Mouse (Mus musculus) spleen, embryonic (tissue): ENCODE data around the gene Rhbdf2.
"Not testable (repeated sequence)": the region's sequence is repeated elsewhere in the genome, so short reads cannot be mapped to it uniquely, and the experiment has no call there.

ENCODE experiments used
- CTCF ChIA-PET: fragments of 350-600 bp; sonication (Branson Sonifier 250); formaldehyde crosslinking; loops from one replicate; lab custom pipeline; 2022; lab: Charles Lee

The Rhbdf2 gene

DNA sequence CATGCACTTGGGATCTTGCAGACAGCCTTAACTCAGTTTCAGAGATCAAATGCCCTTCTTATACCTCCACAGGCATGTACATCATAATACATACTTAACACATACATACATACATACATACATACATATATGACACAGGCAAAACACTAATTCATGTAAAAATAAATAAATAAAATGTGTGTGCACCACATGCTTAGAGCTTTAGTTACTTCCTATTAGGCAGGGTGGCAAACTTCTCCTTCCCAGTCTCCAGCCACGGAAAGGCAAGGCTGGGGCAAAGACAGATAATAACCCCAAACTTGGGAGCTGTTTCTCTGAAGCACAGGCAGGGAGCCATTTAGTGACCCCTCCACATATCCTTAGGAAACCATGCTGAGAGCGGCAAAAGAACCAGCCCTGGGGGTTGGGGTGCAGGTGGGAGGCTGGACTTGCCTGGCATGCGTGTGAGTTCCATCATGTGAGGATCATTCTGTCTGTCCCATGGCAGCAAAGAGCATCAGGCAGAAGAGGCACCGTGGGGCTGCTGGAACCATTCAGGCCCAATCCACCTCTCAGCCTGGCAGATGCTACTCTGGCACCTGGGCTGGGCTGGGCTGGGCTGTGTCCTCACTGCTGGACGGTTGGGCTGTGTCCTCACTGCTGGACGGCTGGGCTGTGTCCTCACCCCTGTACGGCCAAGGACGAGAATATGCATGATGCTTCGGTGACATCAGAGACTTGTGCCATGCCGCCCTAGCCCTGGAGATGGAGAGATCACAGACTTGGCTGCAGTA, at the start of gene Rhbdf2:
TSS of gene Rhbdf2 (minus strand) at position 721 of the 773 bp plus-strand sequence.
- CTCF ChIA-PET, result interaction anchor here (0.6 to 3.2 kb wide), 3 partner anchors 22 to 1327 kb away, joined by 3 to 14 read pairs (median 5); no protein-coding TSS in a partner anchor

DNA sequence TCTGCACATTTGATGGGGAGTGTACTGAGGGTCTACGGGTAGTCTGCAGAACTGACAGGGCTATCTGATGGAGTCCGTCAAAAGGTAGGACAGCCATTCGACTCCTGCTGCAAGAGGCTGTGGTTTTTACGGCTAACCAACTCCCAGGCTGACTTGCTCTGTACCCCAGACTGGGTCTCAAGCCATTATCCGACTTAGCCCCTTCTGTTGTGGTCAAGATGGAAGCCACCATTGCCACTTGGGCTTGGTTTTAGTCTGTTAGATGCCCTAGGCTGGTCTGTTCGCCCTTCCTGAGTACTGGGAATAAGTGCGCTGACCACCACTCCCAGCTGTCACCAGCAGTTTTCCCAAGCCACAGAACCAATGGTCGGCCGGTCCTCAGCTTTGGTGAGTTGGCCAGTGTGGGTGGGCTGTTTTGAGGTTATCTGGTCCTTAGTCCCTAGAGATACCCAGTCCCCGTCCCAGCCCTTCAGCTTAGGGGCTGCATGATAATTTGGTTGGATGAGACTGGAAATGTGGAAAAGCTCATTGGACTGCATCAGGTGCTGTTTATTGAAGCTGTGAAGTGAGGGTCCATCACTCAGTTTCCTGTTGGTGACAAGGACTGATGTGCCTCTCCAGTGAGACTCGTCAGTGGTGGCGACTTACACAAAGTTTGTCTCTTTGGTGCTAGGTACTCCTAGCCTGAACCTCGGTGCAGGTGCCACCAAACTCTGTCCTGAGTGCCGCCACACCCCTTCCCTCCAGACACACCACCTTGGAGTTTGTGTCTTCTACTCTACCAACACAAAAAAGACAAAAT, 49.6 kb upstream of the Rhbdf2 start:
- CTCF ChIA-PET, result no interaction called here

DNA sequence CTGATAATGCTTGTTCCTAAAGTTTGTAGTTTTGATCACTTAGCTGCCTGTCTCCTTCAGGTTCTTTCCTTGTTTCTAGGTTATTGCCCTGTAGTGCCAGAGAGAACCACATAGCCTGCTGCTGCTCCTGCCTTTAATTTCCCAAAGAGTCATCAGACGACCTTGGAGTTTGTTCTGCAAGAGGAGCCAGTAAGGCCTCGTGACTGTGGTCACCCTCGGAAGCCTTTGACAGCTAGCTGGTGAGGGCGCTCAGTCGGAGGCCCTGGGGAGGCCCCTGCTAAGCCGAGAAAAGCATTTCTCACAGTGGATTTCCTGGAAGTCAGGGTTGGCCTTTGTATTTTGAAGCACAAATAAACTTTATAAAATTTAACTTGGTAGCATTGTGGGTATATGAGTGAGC, 48.6 kb upstream of the Rhbdf2 start:
- CTCF ChIA-PET, result not testable (repeated sequence)

DNA sequence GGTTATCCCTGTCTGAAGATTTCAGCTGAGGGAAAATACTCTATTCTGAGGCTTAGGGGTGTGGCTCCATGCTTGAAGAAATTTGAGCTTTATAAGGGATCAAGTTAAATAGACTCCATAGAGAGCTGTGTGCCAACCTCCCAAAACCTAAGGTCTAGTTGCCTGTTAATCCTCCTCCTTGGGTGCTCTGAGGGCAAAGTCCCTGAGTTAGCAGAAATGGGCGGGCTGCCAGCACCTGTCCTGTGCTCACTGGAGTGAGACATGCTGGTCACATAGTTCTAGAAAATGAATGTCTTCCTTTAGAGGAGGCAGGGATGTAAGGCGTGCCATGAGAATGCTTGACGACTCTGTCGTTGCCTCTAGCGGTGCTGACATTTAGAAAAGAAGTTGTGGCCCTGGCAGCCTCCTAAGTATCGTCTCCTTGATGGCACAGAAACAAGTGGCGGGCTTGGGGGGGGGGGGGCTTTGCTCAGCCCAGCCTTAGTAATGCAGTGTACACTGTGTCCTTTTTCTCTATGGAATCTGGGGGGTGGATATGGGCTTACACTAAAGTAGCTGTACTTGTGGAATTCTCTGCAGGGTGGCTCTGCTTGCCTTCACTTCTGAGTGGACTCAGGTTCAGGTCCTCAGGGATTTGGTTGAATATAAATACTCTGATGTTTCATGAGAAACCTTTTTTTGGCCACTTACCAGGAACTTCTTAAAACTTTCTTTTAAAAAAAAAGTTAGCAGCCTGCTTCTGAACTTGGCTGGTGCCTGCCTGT, 48.0 kb upstream of the Rhbdf2 start:
- CTCF ChIA-PET, result no interaction called here

DNA sequence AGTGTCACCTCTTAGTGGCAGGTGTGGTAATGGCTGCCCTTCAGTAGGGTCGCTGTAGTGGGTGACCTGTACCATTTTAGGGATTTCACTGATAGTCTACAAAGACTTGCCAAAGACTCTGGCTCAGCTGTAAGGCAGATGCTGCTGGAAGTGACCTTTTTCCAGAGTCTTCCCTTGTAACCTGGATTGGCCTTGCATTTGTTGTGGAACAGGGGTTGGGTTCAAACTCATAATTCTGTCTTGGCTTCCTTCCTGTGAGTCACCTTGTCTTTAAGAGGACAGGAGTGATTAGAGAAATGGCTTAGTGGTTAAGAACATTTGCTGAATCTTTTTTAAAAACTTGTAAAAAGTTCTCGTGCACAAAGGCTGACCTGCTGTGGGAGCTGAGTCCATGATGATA, 46.6 kb upstream of the Rhbdf2 start:
- CTCF ChIA-PET, result no interaction called here

DNA sequence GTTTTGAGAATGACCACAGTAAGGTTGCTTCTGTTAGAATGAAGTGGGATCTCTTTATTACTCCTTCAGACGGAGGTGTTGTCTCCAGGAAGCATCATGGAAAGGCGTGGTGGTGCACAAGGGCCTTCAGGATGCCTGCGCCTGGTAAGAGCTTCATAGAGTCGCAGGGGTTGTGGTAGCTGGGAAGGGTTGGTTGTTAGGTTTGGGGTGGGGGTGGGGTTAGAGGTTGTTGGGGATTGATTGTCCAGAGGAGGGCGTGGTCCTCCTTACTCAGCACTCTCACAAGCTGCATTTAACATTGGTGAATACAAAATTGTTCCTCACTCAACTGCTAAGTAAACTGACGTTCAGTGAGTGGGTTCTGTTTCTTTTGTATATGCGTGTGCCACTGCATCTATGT, 45.8 kb upstream of the Rhbdf2 start:
- CTCF ChIA-PET, result interaction anchor here (0.6 kb wide), 1 partner anchor 21 kb away, joined by 8 read pairs; no protein-coding TSS in a partner anchor

DNA sequence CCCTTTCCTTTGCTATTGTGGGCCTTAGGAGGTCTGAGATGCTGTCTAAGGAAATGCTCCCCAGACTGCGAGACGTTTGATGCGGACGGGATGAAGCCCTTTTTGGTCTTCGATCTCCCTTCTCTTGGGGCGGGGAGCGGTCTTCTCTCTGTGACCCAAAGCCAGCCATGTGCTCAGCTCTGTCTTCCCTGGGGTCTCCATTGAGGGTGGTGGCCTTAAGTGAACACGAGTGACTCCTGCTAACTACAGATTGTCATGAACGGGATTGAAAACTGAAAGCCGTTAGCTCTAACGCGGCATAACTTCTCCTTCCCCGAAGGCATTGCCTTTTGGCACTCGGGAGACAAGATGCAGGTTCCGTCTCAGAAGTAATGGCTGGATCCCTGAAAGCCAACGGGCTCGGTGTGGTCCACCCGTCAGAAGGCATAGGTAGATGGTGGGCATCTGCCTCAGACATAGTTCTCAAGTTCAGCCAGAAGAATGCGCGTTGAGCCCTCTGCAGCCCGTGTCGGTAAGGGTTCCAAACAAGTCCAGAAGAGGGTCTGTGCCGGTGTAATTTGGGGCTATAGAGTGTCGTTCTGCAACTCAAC, 45.1 kb upstream of the Rhbdf2 start:
- CTCF ChIA-PET, result interaction anchor here (0.6 to 1.0 kb wide), 3 partner anchors 22 to 1787 kb away, joined by 4 to 8 read pairs (median 4); no protein-coding TSS in a partner anchor

DNA sequence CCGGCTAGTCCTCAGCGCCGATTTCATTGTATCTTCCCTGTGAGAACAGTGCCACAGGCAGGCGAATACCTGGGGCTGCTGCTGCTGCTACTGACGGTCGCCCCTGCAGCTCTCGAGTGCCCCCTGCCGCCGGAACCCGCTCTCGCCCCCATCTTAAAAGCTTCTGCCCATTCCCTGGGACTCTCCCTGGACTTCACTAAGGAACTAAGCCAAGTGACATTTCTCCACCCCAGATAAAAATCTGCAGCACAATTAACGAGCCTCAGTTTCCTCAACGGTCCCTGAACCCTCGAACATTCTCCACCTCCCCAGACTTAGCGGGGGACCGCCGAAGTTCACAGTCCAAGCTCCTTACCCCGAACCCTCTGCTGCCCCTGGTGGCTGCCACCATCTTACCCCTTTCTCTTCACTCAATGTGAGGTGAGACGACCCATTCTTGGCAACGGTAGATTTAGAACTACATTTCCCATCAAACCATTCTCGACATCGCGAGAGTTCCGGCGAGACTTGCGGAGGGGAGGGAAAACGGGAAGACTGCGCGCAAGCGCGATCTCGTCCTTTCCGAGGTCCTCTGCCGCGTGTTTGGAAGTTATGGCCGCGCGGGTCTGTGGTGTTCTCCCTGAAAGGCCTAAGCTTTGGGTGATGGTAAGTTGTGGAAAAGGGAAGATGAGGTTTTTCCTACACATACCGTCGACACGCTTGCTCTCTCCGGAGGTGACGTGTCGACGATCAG, 44.5 kb upstream of the Rhbdf2 start:
- CTCF ChIA-PET, result interaction anchor here (0.7 to 1.0 kb wide), 3 partner anchors 28 to 1787 kb away, joined by 3 to 4 read pairs (median 4); no protein-coding TSS in a partner anchor

DNA sequence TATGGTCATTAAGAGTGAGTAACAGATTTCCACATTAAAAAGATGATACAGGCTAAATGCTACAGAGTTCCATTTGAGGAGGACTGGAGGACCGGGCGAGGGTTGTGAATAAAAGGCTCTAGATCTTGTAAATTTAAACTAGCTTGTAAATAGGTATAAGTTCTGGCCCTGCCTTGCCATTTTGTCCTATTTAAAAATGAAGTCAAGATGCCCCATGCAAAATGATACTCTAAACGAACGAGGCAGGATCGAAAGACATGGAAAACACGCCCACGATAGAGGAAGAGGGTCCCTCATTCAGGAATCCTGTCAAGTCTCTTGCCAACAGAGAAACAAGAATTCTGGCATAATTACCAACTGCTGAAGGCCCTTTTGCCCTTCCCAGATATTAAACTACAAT, 43.6 kb upstream of the Rhbdf2 start:
- CTCF ChIA-PET, result interaction anchor here (0.7 to 1.3 kb wide), 2 partner anchors 30 to 47 kb away, joined by 3 read pairs; no protein-coding TSS in a partner anchor

DNA sequence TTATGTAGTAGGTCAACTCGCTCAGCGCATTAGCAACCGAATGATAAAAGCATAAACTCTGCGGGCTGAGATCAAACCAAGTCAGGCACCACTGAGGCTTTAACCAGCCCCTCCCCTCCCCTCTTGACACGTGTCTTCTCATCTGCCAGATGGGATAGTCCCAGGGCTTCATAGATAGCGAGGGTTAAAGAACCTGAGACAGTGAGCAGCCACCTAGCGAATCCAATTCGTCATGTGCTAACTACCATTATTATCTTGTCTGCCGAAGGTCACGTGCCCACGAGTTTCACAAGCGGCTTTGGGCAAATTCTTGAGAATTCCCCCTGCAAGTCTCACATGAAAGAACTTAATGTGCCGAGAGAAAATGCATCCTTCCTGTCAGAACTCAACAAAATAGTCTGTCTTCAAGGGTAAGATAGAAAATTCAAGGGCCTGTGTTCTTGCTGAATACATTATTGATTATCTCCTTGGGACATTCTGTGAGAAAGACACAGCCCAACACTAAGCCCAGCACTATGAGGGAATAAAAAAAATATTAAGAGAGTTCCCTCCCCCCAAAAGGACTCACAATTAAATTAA, 43.1 kb upstream of the Rhbdf2 start:
- CTCF ChIA-PET, result interaction anchor here (1.3 kb wide), 1 partner anchor 46 kb away, joined by 3 read pairs; no protein-coding TSS in a partner anchor

DNA sequence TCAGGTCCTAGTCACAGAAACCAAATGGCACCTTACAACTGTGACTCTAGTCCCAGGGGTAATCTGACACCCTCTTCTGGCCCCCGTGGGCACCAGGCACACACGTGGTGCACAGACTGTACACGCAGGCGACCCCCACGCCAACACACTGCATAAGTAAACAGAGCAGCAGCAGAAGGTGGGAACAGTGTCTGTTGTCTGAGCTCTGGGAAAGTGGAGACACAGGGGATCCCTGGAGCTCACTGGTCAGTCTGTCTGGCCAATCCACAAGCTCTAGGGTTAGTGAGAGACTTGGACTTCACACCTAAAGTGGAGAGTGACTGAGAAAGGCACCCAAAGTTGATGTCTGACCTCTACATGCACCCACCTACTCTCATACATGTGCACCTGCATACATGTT, 42.5 kb upstream of the Rhbdf2 start:
- CTCF ChIA-PET, result interaction anchor here (1.3 kb wide), 1 partner anchor 46 kb away, joined by 3 read pairs; no protein-coding TSS in a partner anchor

DNA sequence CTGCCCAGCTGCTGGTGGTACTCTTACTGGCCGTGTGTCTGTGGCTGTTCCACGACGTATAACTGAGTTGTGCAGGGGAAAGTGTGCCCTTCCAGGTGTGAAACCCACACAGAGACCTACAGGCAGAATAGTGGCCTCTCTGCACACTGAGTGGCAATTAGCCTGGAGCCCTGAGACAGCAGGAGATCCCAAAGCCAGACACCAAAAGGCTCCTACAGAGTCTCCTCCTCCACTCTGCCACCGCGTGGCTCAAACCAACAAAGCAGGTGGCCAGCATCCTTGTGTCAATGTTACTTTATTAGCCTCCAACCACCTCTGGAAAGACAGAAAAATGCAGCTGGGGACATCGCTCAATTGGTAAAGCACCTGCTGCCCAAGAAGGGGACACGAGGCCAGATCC, 42.0 kb upstream of the Rhbdf2 start:
- CTCF ChIA-PET, result interaction anchor here (1.3 kb wide), 1 partner anchor 45 kb away, joined by 3 read pairs; no protein-coding TSS in a partner anchor

DNA sequence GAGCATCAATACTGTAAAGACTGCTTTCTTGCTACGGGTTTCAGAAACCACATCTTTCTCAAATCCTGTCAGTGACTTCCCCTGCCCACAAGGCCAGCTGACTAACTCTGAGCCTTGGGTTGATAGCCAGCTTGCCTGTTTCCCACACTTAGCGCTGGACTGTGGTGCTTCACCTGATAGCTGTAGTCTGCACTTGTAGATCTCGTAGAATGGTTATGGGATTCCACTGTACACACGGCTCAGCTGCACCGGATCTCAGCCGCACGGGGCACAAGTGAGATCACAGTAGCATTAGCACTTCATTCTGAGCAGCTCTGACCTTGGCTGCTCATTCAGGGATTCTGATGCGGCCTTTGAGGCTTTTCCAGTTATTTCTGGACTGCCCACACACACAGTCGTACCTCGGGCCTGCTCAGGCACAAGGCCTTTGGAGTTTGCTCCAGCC, 41.6 kb upstream of the Rhbdf2 start:
- CTCF ChIA-PET, result no interaction called here

DNA sequence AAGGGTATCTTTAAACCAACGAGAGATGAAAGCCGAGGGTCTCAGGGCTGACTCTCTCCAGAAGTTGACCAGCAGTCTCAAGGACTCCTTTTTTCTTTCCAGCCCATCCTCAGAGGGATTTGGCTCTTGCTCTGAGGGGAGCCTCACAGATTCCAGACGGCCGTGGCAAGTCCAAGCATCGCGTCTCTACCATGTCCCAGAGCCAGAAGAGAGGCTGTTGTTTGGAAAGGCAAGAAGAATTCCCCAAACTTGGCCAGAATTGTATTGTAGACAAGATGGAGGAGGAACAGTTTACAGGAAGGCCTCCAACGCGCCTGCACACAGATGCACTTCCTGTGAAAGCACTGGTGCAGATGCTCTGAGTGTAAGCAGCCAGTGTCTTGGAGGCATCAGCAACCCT, 41.1 kb upstream of the Rhbdf2 start:
- CTCF ChIA-PET, result no interaction called here

DNA sequence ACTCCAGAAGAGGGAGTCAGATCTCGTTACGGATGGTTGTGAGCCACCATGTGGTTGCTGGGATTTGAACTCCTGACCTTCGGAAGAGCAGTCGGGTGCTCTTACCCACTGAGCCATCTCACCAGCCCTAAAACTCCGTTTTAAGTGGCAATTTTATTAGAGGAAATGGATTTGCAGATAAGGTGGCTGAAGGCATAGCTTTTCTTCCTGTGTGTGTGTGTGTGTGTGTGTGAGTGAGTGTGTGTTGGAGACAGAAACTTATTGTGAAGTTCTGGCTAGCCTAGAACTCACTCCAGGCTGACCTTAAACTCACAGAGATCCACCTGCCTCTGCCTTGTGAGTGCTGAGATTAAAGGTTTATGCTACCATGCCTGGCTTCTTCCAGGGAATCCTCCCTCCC, 40.2 kb upstream of the Rhbdf2 start:
- CTCF ChIA-PET, result not testable (repeated sequence)

DNA sequence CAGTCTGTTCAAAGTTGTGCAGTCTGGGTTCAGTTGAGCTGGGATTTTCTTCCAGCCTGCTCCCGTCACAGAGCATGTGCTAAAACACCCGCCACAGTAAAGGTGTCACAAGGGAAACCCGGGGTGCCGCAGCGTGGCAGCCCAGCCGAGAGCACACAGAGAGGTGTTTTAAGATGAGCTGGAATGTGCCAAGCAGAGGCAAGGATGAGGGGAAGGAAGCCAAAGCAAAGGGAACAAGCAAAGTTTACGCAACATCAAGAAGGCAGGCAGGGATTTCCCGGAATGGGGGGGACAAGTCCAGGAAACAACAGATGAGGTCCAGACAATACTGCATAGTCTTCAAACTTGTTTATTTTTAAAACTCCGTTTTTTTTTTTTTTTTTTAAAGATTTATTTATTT, 39.7 kb upstream of the Rhbdf2 start:
- CTCF ChIA-PET, result no interaction called here

DNA sequence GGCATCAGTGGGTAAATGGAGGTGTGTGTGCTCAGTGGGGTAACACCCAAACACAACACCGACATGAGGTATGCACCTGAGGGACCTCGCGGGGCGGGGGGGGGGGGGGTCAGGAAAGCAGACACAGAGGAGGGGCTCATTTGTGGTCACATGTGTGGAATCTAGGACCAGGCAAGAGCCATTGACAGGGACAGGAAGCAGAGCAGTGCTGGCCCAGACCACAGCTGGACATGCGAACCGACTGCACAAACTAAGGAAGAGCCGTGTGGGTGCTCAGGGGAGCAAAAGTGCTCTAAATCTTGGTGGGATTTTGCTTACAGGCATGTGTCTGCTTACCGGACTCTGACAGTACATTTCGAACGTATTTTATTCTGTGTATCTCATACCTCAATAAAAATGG, 38.5 kb upstream of the Rhbdf2 start:
- CTCF ChIA-PET, result interaction anchor here (0.7 kb wide), 1 partner anchor 42 kb away, joined by 3 read pairs; no protein-coding TSS in a partner anchor

DNA sequence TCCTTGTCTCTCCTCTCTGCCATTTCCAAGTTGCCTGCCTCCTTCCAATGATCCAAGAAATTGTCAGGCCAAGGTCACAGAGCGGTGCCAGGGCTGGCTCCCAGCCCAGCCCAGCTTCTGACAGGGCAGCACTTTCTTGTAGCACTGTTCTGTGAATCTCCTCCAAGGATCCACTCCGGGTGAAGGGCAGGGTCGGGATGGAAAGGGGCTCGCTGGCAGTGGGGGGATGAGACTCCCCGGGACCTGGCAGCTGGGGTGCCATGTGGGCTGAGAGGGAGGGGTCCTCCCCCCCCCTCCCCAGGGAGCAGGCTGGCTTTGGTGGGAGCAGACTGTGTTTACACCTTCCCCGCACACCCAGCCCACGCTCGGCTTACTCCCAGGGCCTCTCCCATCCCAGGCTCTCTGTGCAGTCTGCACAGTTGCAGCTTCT, 35.1 kb upstream of the Rhbdf2 start:
- CTCF ChIA-PET, result no interaction called here

DNA sequence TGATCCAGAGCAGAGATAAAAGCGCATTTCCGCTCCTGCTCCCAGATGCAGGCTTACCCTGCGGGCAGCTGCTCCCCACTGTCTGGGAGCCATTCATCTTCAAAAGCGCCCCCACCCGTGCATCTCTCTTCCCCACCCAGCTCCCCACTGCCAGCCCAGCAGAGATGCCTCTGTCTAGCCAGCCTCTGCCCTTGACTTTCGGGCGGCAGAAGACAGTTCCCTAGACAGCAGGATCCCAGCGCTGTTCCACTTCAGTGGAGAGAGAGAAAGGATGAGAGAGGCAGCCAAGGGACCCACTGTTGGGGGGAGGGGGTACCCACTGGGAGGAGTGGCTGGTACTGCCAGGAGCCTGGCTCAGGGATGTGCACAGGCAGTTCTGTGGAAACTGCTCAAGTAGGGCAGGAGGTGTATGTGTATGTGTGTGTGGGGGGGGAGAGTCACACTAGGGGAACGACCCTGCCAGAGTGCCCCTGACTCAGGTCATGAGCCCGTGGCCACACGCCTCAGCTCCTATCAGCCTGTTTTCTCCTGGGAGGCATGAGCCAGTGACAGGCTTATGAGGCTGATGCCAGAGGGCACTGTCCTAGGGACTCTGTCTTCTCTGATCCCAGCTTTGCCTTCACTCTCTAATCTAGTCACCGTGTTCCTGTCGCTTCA, 34.6 kb upstream of the Rhbdf2 start:
- CTCF ChIA-PET, result no interaction called here
